Mouse (Mus musculus) layer of hippocampus, postnatal 14 days (tissue): ENCODE measurements at regions not wholly inside any gene's neighbourhood (a gene's known extent, or its start where the extent isn't known, plus 50 kb on each side); places are given as distances from the start of the nearest gene placed in this dataset.
"Not testable (repeated sequence)": the region's sequence is repeated elsewhere in the genome, so short reads cannot be mapped to it uniquely, and the experiment has no call there.

Source experiments
- DNase-seq, 2 experiments: peaks; one replicate each; pipeline ENCODE4 v3.0.0; 2021 to 2022; ENCODE audit warnings: low spot score in 2 of 2, mixed read lengths in 1 of 2

- DNase-seq, result peak; percentile 56 to 74
Observed at GRCm38 (mm10) chr6:31899055-31899454, 151.0 kb upstream of the 1700012A03Rik start.

- DNase-seq, result no peak
Observed at GRCm38 (mm10) chr6:31898609-31899008, 151.4 kb upstream of the 1700012A03Rik start.

- DNase-seq, result no peak
Observed at GRCm38 (mm10) chr6:31897001-31897400, 153.0 kb upstream of the 1700012A03Rik start.

- DNase-seq, result peak in 1 of 2 experiments; percentile 22
Observed at GRCm38 (mm10) chr6:31895835-31896234, 154.2 kb upstream of the 1700012A03Rik start.

- DNase-seq, result no peak
Observed at GRCm38 (mm10) chr6:31886931-31887330, 163.1 kb upstream of the 1700012A03Rik start.

- not testable (repeated sequence) for DNase-seq
Observed at GRCm38 (mm10) chr6:31885196-31885595, 164.8 kb upstream of the 1700012A03Rik start.

- no peak for DNase-seq
Observed at GRCm38 (mm10) chr6:31883726-31884125, 166.3 kb upstream of the 1700012A03Rik start.

GRCm38 (mm10) chr6:31874616-31875015 lies 175.4 kb upstream of the 1700012A03Rik start:
- DNase-seq, result no peak

GRCm38 (mm10) chr6:31873911-31874310 lies 176.1 kb upstream of the 1700012A03Rik start:
- no peak for DNase-seq

GRCm38 (mm10) chr6:31871766-31872165 lies 178.3 kb upstream of the 1700012A03Rik start:
- DNase-seq, result no peak

- DNase-seq, result no peak
Observed at GRCm38 (mm10) chr6:31861996-31862395, 188.1 kb upstream of the 1700012A03Rik start.

- DNase-seq, result no peak
Observed at GRCm38 (mm10) chr6:31859621-31860020, 190.4 kb upstream of the 1700012A03Rik start.

- DNase-seq, result no peak
Observed at GRCm38 (mm10) chr6:31854261-31854660, 195.8 kb upstream of the 1700012A03Rik start.

GRCm38 (mm10) chr6:31846319-31846718 lies 203.7 kb upstream of the 1700012A03Rik start:
- DNase-seq, result no peak

- DNase-seq, result no peak
Observed at GRCm38 (mm10) chr6:31845671-31846070, 204.4 kb upstream of the 1700012A03Rik start.

GRCm38 (mm10) chr6:31840621-31841020 lies 209.4 kb upstream of the 1700012A03Rik start:
- no peak for DNase-seq

GRCm38 (mm10) chr6:31838588-31838987 lies 211.5 kb upstream of the 1700012A03Rik start:
- DNase-seq, result no peak

- no peak for DNase-seq
Observed at GRCm38 (mm10) chr6:31835795-31836194, 214.3 kb upstream of the 1700012A03Rik start.

- no peak for DNase-seq
Observed at GRCm38 (mm10) chr6:31834503-31834902, 215.5 kb upstream of the 1700012A03Rik start.

- peak; percentile 37 to 42 for DNase-seq
Observed at GRCm38 (mm10) chr6:31830610-31831009, 219.4 kb upstream of the 1700012A03Rik start.

- no peak for DNase-seq
Observed at GRCm38 (mm10) chr6:31823616-31824015, 226.4 kb upstream of the 1700012A03Rik start.

- DNase-seq, result no peak
Observed at GRCm38 (mm10) chr6:31822186-31823085, 227.6 kb upstream of the 1700012A03Rik start.

- no peak for DNase-seq
Observed at GRCm38 (mm10) chr6:31821621-31822020, 228.4 kb upstream of the 1700012A03Rik start.
